29 mouse cellular contexts compared by ENCODE assay signal in genomic region chr11:89774913-89775312, GRCm38 (mm10). TPM values are rescaled to one million over a fixed set of nuclear protein-coding genes. Genes with fewer than 3 reads are reported as not detected.
"Had no signal": no experiment of that assay in that cellular context is flagged by ENCODE, and none has a peak within 500 bp of the region (broad histone marks: within the 10 kb centered on the region; RNA-seq: fewer than 3 reads in every experiment).

No protein-coding gene starts in this region.

- H3K4me1 ChIP-seq: forebrain, embryonic 13.5 days had no signal

- H3K27ac ChIP-seq: embryonic facial prominence, embryonic 10.5 days; embryonic facial prominence, embryonic 12.5 days; embryonic facial prominence, embryonic 13.5 days; embryonic facial prominence, embryonic 15.5 days; forebrain, embryonic 10.5 days; forebrain, embryonic 12.5 days; forebrain, embryonic 13.5 days; forebrain, embryonic 15.5 days; gastrocnemius, adult 2 months; heart, adult 2 months had no signal

- H3K36me3 ChIP-seq: embryonic facial prominence, embryonic 10.5 days; embryonic facial prominence, embryonic 12.5 days; embryonic facial prominence, embryonic 13.5 days; embryonic facial prominence, embryonic 15.5 days; forebrain, embryonic 10.5 days; forebrain, embryonic 12.5 days; forebrain, embryonic 15.5 days had no signal

- H3K27me3 ChIP-seq: embryonic facial prominence, embryonic 13.5 days; embryonic facial prominence, embryonic 15.5 days; forebrain, embryonic 15.5 days had no signal

- DNase-seq: cerebellum, adult 9-10 months; cerebellum, adult 9-11 months; cerebellum, postnatal 14 days; cerebellum, postnatal 25 days; cerebellum, postnatal 36 days; embryo, embryonic 11 days; forebrain, postnatal 0 days; gastrocnemius, adult 2 months; gastrocnemius, postnatal 10 days; gastrocnemius, postnatal 14 days; gastrocnemius, postnatal 25 days; gastrocnemius, postnatal 36 days; heart, adult 11 months; heart, adult 18-20 months; heart, adult 2 months had no signal

- ATAC-seq: forebrain, embryonic 13.5 days; forebrain, embryonic 14.5 days; forebrain, embryonic 15.5 days; forebrain, embryonic 16.5 days; forebrain, postnatal 0 days had no signal

- H3K4me3 ChIP-seq: embryonic facial prominence, embryonic 10.5 days; embryonic facial prominence, embryonic 12.5 days; embryonic facial prominence, embryonic 13.5 days; embryonic facial prominence, embryonic 15.5 days; erythroblast, embryonic 14.5 days; forebrain, embryonic 10.5 days; forebrain, embryonic 12.5 days; forebrain, embryonic 13.5 days; forebrain, embryonic 15.5 days; gastrocnemius, adult 2 months; heart, adult 2 months had no signal

- H3K4me2 ChIP-seq: embryonic facial prominence, embryonic 12.5 days; embryonic facial prominence, embryonic 13.5 days; embryonic facial prominence, embryonic 15.5 days; forebrain, embryonic 12.5 days; forebrain, embryonic 13.5 days; forebrain, embryonic 15.5 days had no signal

- H3K9ac ChIP-seq: embryonic facial prominence, embryonic 12.5 days; embryonic facial prominence, embryonic 13.5 days; embryonic facial prominence, embryonic 15.5 days; forebrain, embryonic 12.5 days; forebrain, embryonic 13.5 days; forebrain, embryonic 15.5 days; forebrain, postnatal 0 days had no signal

- H3K9me3 ChIP-seq: embryonic facial prominence, embryonic 10.5 days; embryonic facial prominence, embryonic 12.5 days; embryonic facial prominence, embryonic 13.5 days; embryonic facial prominence, embryonic 15.5 days; forebrain, embryonic 10.5 days; forebrain, embryonic 12.5 days; forebrain, embryonic 13.5 days; forebrain, embryonic 15.5 days had no signal

RNA-seq across cellular contexts. Expression of gene Ankfn1, which starts 2.5 kb away (rescaled TPM):
- total RNA-seq: common myeloid progenitor, adult 5-6 weeks; granulocyte monocyte progenitor cell, adult 5-6 weeks; heart, adult 2 months; heart, adult 8-10 months had no signal
- polyA plus RNA-seq: erythroblast, embryonic 14.5 days had no signal
